Mouse (Mus musculus) lung, adult 10 weeks (tissue): ENCODE results near the gene Itpk1. TPM values are rescaled to one million over a fixed set of nuclear protein-coding genes. Genes with fewer than 3 reads are reported as not detected.

Source experiments
- polyA plus RNA-seq: library from polyadenylated mRNA; stranded (reverse); fragments of 350-450 nt; fragmentation: Illumina TruSeq; extraction: RNeasy Lipid Tissue Mini Kit (QIAGEN cat#74804); gene quantifications from one replicate; pipeline ENCODE4 v1.2.3, GENCODE M21; 2014; ENCODE audit warnings: low read depth, low replicate concordance; ENCODE audit not compliant: insufficient read depth

The Itpk1 gene
- 14.9 TPM for polyA plus RNA-seq

DNA sequence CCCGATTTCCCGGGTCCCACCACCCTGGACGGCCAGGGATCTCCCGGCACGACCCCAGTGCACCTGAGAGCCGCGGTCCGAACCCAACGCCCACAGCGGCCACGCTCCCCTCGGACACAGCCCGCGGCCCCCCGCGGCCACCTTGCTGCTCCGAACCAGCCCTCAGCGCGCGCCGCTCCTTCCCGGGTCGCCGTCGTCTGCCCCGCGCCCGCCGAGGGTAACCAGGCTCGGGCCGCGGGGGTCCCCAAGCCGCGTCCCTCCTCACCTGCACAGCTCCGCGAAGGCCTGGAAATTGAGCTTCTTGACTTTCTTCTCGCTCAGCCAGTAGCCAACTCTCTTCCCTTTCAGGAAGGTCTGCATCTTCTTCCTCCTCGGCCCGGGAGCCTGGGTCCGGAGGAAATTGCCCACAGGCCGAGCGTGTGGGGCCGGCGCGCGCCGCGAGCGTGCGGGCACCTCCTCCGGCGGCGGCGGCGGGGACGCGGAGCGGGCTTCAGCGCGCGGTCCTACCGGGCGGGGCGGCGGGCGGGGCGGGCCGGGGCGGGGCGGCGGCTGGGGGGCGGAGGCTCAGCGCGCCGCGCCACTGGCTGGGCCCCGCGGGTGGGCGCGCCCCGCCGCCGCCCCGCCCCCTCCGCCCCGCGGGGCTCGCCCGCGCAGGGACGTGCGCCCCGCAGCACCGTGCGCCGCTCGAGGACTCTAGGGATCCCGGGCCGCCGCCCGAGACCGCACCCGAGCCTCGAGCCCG lies at the start of gene Itpk1:
Gene Itpk1, minus strand, starts transcription at position 474 of the 742 bp plus-strand sequence.

DNA sequence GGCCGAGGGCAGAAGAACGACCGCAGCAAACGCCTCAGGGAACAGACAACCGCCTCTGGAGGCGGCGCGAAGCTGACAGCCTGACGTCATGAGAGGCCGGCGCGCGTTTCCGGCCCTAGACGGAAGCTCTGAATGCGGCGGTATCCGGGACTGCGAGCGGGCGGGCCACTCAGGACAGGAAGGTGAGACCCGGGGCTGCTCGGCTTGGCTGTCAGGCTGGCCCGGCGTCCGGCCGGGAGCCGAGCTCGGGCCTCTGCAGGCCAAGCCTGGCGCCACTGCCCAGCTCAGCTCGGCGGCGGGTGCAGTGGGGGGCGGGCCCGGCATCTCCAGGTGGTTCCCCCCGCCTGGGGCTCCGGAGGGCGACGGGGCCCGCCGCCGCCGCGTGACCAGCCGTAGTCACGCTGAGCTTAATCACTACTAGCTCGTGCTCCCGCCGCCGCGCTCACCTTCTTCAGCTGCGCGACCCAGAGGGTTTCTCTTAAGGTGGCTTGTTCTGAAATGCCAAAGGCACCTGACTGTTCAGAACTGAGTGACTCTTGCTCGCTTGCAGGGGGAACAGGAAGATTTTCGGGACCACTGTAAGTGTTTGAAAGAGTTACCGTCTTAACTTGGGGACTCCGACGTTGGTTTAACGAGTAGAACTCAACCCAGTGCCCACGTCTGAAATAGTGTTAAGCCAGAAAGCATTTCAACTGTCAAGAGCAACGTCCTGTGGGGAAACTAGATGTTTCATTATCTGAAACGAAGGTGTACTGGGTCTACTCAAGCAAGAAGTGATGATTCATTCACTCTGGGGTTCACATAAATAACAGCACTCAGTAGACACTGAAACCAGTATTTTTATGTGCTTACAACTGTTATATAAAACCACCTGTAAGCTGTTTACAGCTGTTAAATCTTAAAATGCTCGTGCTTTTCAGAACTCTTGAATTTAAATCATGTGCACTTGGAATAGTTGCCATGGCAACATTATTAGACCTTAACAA lies 39.2 kb upstream of the Itpk1 start, which contains the start of the genes Moap1 and Tmem251:
Gene Moap1, minus strand, starts transcription at position 73 of the 986 bp plus-strand sequence.
Gene Tmem251, plus strand, starts transcription at position 174 of the 986 bp plus-strand sequence.

DNA sequence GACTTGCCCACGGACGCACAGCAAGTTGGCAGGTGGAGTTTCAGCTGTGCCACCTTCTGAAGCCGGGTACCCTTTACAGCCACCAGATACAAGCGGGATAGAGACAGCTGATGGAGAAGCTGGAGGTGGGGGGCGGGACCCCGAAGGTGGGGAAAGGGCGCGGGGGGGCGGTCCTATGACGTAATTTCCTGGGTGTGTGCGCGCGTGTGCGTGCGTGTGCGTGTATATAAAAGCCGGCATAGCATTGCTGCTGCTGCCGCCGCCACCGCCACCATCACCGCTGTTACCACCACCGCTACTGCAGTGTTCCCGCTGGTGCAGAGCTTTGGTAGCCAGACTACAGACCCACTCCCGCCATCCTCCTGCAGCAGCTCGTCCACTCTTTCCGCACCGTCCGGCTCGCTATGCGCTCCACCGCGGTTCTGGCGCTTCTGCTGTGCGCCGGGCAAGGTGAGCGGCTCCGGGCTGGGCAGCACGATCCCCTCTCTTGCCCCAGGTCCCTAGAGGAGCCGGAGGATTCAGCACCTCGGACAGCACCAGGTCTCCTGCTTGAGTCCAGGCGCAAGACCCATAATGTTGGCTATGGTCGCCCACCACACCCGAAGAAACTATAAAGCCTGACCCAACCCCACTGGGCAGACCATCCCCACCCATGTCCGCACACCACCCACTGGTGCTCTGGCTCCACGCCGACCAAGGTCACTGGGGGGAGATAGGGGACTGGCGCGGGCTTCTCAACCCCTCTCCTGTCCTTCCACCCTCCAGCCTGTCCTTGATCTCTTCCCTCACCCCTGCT lies 149.8 kb downstream of the Itpk1 start, which contains the start of gene Chga:
Gene Chga, plus strand, starts transcription at position 249 of the 796 bp plus-strand sequence.

Other genes with a start within 250 kb of the Itpk1 start
- gene Golga5, start 235.8 kb downstream of the Itpk1 start, polyA plus RNA-seq: 19.1 TPM
- not detected for gene Chga, start 150.0 kb downstream of the Itpk1 start, polyA plus RNA-seq
- gene Moap1, start 38.7 kb upstream of the Itpk1 start, polyA plus RNA-seq: 2.8 TPM
- 4.8 TPM for gene Tmem251, start 38.8 kb upstream of the Itpk1 start, polyA plus RNA-seq
- not detected for gene Gm28051, start 52.8 kb upstream of the Itpk1 start, polyA plus RNA-seq
- gene Gon7, start 52.9 kb upstream of the Itpk1 start, polyA plus RNA-seq: 6.0 TPM
- gene Ubr7, start 53.0 kb upstream of the Itpk1 start, polyA plus RNA-seq: 15.6 TPM
- gene Gm20604, start 53.7 kb upstream of the Itpk1 start, polyA plus RNA-seq: 4.9 TPM
- gene Btbd7, start 173.5 kb upstream of the Itpk1 start, polyA plus RNA-seq: 9.9 TPM
- gene Cox8c, start 194.4 kb upstream of the Itpk1 start, polyA plus RNA-seq: not detected
- 0.71 TPM for gene Unc79, start 243.9 kb upstream of the Itpk1 start, polyA plus RNA-seq